Mouse (Mus musculus): ENCODE results near the gene Utp11. TPM values are rescaled to one million over a fixed set of nuclear protein-coding genes. Genes with fewer than 3 reads are reported as not detected.

Utp11 gene
- polyA plus RNA-seq, 1 experiment from 2014 or later = 39.8 TPM

DNA sequence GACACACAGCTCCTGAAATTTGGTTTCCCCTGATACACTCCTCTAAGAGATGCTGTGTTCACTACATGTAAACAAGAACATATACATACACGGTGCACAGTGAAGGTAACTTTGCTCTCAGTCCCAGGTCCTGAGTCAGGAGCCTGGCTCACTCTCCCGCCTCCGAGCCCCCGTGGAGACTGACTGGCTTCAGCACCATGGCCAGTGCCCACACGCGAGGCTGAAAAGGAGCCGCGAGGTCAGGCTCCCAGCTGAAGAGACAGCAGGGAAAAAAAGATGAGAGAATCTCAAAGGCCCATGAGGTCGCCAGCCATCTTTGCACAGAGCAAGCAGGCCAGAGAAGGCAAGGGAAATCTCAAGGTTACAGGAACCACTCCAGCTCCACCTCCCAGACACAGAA is 60.1 kb downstream of the Utp11 start:
- Histone ChIP-seq H3K36me3 (ENCODE audit: control insufficient read depth, insufficient read depth, low read length) (no peaks in the 10 kb centered on the region), H3K27ac (ENCODE audit: low read length) (no peak overlapping the region)
- WGBS = 9% methylated on average over 9 of the region's 9 CpGs

DNA sequence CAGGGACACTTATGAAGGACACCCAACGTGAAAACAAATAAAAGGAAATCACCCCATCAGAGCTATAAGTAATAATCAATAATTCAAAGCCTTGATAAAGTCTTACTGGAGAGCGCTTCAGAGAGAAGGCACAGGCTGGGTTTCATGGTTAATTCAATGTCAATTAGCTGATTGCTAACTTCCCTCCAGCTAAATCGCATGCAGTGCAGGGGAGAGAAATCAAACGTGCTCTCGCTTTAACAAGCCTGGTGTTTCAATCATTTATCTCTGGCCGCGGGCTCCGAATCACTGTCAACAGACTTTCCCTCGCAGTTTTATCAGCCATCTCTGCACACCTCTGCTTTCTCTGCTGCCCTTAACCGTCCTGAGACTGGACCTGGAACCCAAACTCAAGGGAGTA is 60.5 kb downstream of the Utp11 start:
- Histone ChIP-seq H3K4me1 (ENCODE audit: control insufficient read depth, insufficient read depth, low read length) (peaks cover 7% of the 10 kb centered on the region), H3K36me3 (ENCODE audit: control insufficient read depth, insufficient read depth, low read length) (no peaks in the 10 kb centered on the region), H3K9me3 (replicated peaks; ENCODE audit: control insufficient read depth, low read length, poor library complexity, severe bottlenecking) (no peaks in the 10 kb centered on the region), H3K27me3 (ENCODE audit: control insufficient read depth, insufficient read depth, low read depth, low read length) (no peaks in the 10 kb centered on the region), H3K4me3 (ENCODE audit: low read depth, low read length) (no peak overlapping the region), H3K9ac (ENCODE audit: low read depth, low read length) (no peak overlapping the region), H3K4me2 (ENCODE audit: low read length) (no peak overlapping the region), H3K27ac (ENCODE audit: low read length) (no peak overlapping the region)
- 54% methylated on average over 10 of the region's 10 CpGs for WGBS
- ATAC-seq = no peak

More for the DNA sequence above, 60.1 kb downstream of the Utp11 start:
- no peak for ATAC-seq
- H3K27me3 ChIP-seq (ENCODE audit: control insufficient read depth, insufficient read depth, low read depth, low read length) = no peaks in the 10 kb centered on the region
- H3K4me3 ChIP-seq (ENCODE audit: low read depth, low read length) = no peak overlapping the region
- no peak overlapping the region for H3K9ac ChIP-seq (ENCODE audit: low read depth, low read length)
- H3K9me3 ChIP-seq (replicated peaks; ENCODE audit: control insufficient read depth, low read length, poor library complexity, severe bottlenecking) = no peaks in the 10 kb centered on the region
- no peak overlapping the region for H3K4me2 ChIP-seq (ENCODE audit: low read length)
- peaks cover 7% of the 10 kb centered on the region for H3K4me1 ChIP-seq (ENCODE audit: control insufficient read depth, insufficient read depth, low read length)

DNA sequence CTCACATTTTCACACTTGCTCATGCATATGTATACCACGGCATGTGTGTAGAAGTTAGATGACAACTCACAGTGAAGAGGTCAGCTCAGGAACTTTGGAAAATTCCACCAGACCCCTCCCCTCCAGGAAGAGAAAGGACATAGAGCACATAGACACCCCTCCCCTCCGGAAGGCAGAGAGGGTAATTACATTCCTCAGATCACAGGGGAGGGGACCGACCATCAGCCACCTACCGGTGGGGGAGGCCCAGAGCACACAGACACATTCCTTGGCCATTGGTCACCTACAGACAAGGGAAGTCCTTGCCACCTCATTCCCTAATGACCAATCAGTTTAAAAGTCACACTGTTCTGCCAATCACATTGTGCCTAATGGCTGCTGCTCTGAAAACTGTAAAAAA is 61.9 kb downstream of the Utp11 start:
- H3K4me1 ChIP-seq (ENCODE audit: control insufficient read depth, insufficient read depth, low read length) = peaks cover 9% of the 10 kb centered on the region
- no peaks in the 10 kb centered on the region for H3K9me3 ChIP-seq (replicated peaks; ENCODE audit: control insufficient read depth, low read length, poor library complexity, severe bottlenecking)
- no peaks in the 10 kb centered on the region for H3K36me3 ChIP-seq (ENCODE audit: control insufficient read depth, insufficient read depth, low read length)
- H3K4me2 ChIP-seq (ENCODE audit: low read length) = no peak overlapping the region
- 68% methylated on average over 4 of the region's 4 CpGs for WGBS
- H3K27ac ChIP-seq (ENCODE audit: low read length) = no peak overlapping the region
- H3K27me3 ChIP-seq (ENCODE audit: control insufficient read depth, insufficient read depth, low read depth, low read length) = no peaks in the 10 kb centered on the region
- H3K4me3 ChIP-seq (ENCODE audit: low read depth, low read length) = no peak overlapping the region
- no peak overlapping the region for H3K9ac ChIP-seq (ENCODE audit: low read depth, low read length)
- no peak for ATAC-seq

MicroRNAs encoded within 50 kb of the gene (microRNA counts, 519-probe panel; counts per million panel counts)
- 386 counts per million, percentile 18 among the panel's probes with 10 or more counts for microRNA mmu-miR-697

Small RNAs within 50 kb of the gene (microRNA-seq; reads per million reads assigned to microRNA genes)
- gene Gm24721 (not detected), gene Mir697 (not detected)

Other genes starting within 250 kb of the Utp11 start
- gene 3100002H09Rik, start 82.8 kb downstream of the Utp11 start, polyA plus RNA-seq (2015; fragmentation: Nextera tagmentation; extraction: Ambion mirVana) = 1.1 and 1.5 TPM in 2 replicates
- 12.3 and 14.4 TPM in 2 replicates for gene Pou3f1, start 36.8 kb downstream of the Utp11 start, polyA plus RNA-seq (2015; fragmentation: Nextera tagmentation; extraction: Ambion mirVana)
- 1.5 and 1.7 TPM in 2 replicates for gene Fhl3, start 7.1 kb upstream of the Utp11 start, polyA plus RNA-seq (2015; fragmentation: Nextera tagmentation; extraction: Ambion mirVana)
- gene Sf3a3, start 21.2 kb upstream of the Utp11 start, polyA plus RNA-seq (2015; fragmentation: Nextera tagmentation; extraction: Ambion mirVana) = 98.1 and 106 TPM in 2 replicates
- 24.4 and 26.6 TPM in 2 replicates for gene Inpp5b, start 48.2 kb upstream of the Utp11 start, polyA plus RNA-seq (2015; fragmentation: Nextera tagmentation; extraction: Ambion mirVana)
- gene Mtf1, start 108.5 kb upstream of the Utp11 start, polyA plus RNA-seq (2015; fragmentation: Nextera tagmentation; extraction: Ambion mirVana) = 9.9 and 10.9 TPM in 2 replicates
- gene Yrdc, start 157.1 kb upstream of the Utp11 start, polyA plus RNA-seq (2015; fragmentation: Nextera tagmentation; extraction: Ambion mirVana) = 39.1 and 41.6 TPM in 2 replicates
- 81.9 and 94.4 TPM in 2 replicates for gene 1110065P20Rik, start 157.6 kb upstream of the Utp11 start, polyA plus RNA-seq (2015; fragmentation: Nextera tagmentation; extraction: Ambion mirVana)
- 10.3 and 11.0 TPM in 2 replicates for gene Maneal, start 168.6 kb upstream of the Utp11 start, polyA plus RNA-seq (2015; fragmentation: Nextera tagmentation; extraction: Ambion mirVana)
- 12.7 and 17.0 TPM in 2 replicates for gene Epha10, start 187.3 kb upstream of the Utp11 start, polyA plus RNA-seq (2015; fragmentation: Nextera tagmentation; extraction: Ambion mirVana)
- 16.1 and 17.0 TPM in 2 replicates for gene 9930104L06Rik, start 243.4 kb upstream of the Utp11 start, polyA plus RNA-seq (2015; fragmentation: Nextera tagmentation; extraction: Ambion mirVana)
- gene Cdca8, start 245.7 kb upstream of the Utp11 start, polyA plus RNA-seq (2015; fragmentation: Nextera tagmentation; extraction: Ambion mirVana) = 19.7 and 26.1 TPM in 2 replicates